Mouse (Mus musculus) intestine, postnatal 0 days (tissue): ENCODE data around the gene Rps6ka3. TPM values are rescaled to one million over a fixed set of nuclear protein-coding genes. Genes with fewer than 3 reads are reported as not detected.

Source experiments
- ATAC-seq: fragments of 200-750 bp; cut with Nextera tagmentation; 2 replicates; pipeline ENCODE4 v1.8.0; 2017; ENCODE audit warnings: mild to moderate bottlenecking, moderate TSS enrichment, moderate library complexity
- H3K27ac ChIP-seq: fragments of 300-500 bp; sonication (generic); 2 replicates; pipeline ENCODE4 v1.5.1; 2014; ENCODE audit warnings: mild to moderate bottlenecking, low read depth, low read length, moderate library complexity
- H3K27me3 ChIP-seq: fragments of 300-500 bp; sonication (generic); replicated peaks from 2 replicates; pipeline ENCODE4 v1.6.1; 2014; ENCODE audit warnings: low read length, mixed read lengths; ENCODE audit not compliant: control insufficient read depth, insufficient read depth
- H3K36me3 ChIP-seq: fragments of 300-500 bp; sonication (generic); 2 replicates; pipeline ENCODE4 v1.6.1; 2014; ENCODE audit warnings: mild to moderate bottlenecking, moderate library complexity; ENCODE audit not compliant: control insufficient read depth, insufficient read depth
- H3K4me1 ChIP-seq: fragments of 300-500 bp; sonication (generic); replicated peaks from 2 replicates; pipeline ENCODE4 v1.6.1; 2014; ENCODE audit warnings: antibody characterized with exemption, low read length, mixed read lengths; ENCODE audit not compliant: control insufficient read depth, insufficient read depth
- H3K4me2 ChIP-seq: fragments of 300-500 bp; sonication (generic); replicated peaks from 2 replicates; pipeline ENCODE4 v1.6.1; 2014; ENCODE audit warnings: low read depth, mild to moderate bottlenecking, moderate library complexity
- H3K4me3 ChIP-seq: fragments of 300-500 bp; sonication (generic); 2 replicates; pipeline ENCODE4 v1.5.1; 2014; ENCODE audit warnings: low read depth, low read length
- H3K9ac ChIP-seq: fragments of 300-500 bp; sonication (generic); 2 replicates; pipeline ENCODE4 v1.6.1; 2014; ENCODE audit warnings: mild to moderate bottlenecking, low read depth, low read length
- H3K9me3 ChIP-seq: fragments of 300-500 bp; sonication (generic); 2 replicates; pipeline ENCODE4 v1.6.1; 2016; ENCODE audit warnings: mixed run types; ENCODE audit not compliant: control insufficient read depth
- CTCF ChIP-seq: sonication (generic); IDR thresholded peaks from 2 replicates; pipeline ENCODE4 v1.5.1; 2016; ENCODE audit warnings: low read depth, mild to moderate bottlenecking, control low read depth, antibody characterized with exemption, moderate library complexity
- WGBS: fragments of 180-500 bp; shearing (Covaris S2); extraction: QIAGEN DNeasy Blood & Tissue Kit; methylation state at CpG from one replicate; pipeline ENCODE4 v1.1.7; 2014; 5-methylcytosine and 5-hydroxymethylcytosine counted together
- polyA plus RNA-seq: library from polyadenylated mRNA; unstranded; fragments of >200 nt; fragmentation: Nextera tagmentation; extraction: Ambion mirVana; gene quantifications from 2 replicates; pipeline ENCODE4 v1.2.1, GENCODE M21; 2015

Rps6ka3 gene
- polyA plus RNA-seq, 1 experiment from 2014 or later, result 4.9 TPM

GRCm38 (mm10) chrX:159387105-159387504 is 177.0 kb downstream of the Rps6ka3 start:
- Histone ChIP-seq H3K27me3 (no peaks in the 10 kb centered on the region), H3K4me2 (no peak overlapping the region), H3K4me3 (no peak overlapping the region), H3K36me3 (no peaks in the 10 kb centered on the region; the same call in none of the 2 replicates), H3K9ac (no peak overlapping the region), H3K4me1 (no peaks in the 10 kb centered on the region), H3K27ac (no peak overlapping the region), H3K9me3 (no peaks in the 10 kb centered on the region)
- WGBS, result 75% methylated on average over 9 of the region's 9 CpGs
- no peak for ATAC-seq
- TF ChIP-seq CTCF, result no peak

DNA sequence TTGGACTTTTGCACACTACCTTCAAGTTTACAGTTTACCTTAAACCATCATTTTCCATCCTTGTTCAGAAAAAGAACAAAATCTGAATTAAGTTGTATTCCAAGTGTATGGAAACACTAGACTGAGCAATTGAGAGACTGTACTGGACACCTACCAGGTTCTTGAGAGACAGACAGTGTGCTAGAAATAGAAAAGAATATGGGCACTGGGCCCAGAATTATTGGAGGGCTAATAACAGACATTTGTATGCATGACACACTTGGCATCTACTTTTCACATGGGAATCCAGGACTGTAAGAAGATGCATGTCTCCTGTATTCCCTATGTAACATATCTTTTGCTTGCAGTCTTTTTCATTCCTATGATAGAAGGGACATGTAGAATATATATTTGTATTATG is 178.8 kb downstream of the Rps6ka3 start:
- Histone ChIP-seq H3K27ac (no peak overlapping the region), H3K4me3 (no peak overlapping the region), H3K9ac (no peak overlapping the region), H3K4me1 (no peaks in the 10 kb centered on the region), H3K27me3 (no peaks in the 10 kb centered on the region), H3K9me3 (no peaks in the 10 kb centered on the region), H3K4me2 (no peak overlapping the region), H3K36me3 (no peaks in the 10 kb centered on the region)
- ATAC-seq, result no peak
- no peak for TF ChIP-seq CTCF

GRCm38 (mm10) chrX:159390347-159390962 is 180.3 kb downstream of the Rps6ka3 start:
- H3K4me3 ChIP-seq, result no peak overlapping the region
- H3K36me3 ChIP-seq, result no peaks in the 10 kb centered on the region
- H3K27ac ChIP-seq, result no peak overlapping the region
- 77% methylated on average over 6 of the region's 6 CpGs for WGBS
- no peaks in the 10 kb centered on the region for H3K4me1 ChIP-seq
- no peak overlapping the region for H3K4me2 ChIP-seq
- no peak for ATAC-seq
- H3K27me3 ChIP-seq, result no peaks in the 10 kb centered on the region
- H3K9me3 ChIP-seq, result no peaks in the 10 kb centered on the region
- H3K9ac ChIP-seq, result no peak overlapping the region
- TF ChIP-seq CTCF, result no peak

DNA sequence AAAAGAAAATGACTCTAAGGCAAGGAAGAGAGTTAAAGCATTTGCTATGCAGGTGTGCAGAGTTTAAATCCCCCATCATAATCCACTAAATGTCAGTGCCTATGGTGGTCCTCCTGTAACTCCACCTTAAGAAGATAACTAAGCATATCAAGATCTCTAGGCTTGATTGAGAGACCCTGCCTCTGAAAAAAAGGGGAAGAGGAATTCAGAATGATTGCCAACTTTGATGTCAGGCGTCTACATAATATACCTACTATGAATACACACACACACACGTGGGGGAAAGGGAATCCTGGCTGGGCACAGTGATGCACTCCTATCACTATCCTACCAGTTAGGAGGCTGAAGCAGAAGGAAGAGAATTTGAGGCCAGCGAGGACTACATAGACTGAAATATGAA is 181.1 kb downstream of the Rps6ka3 start:
- Histone ChIP-seq H3K27me3 (no peaks in the 10 kb centered on the region), H3K36me3 (no peaks in the 10 kb centered on the region), H3K4me3 (no peak overlapping the region), H3K9ac (no peak overlapping the region), H3K27ac (no peak overlapping the region), H3K4me1 (no peaks in the 10 kb centered on the region), H3K9me3 (no peaks in the 10 kb centered on the region), H3K4me2 (no peak overlapping the region)
- TF ChIP-seq CTCF, result no peak
- WGBS, result 73% methylated on average over 3 of the region's 3 CpGs
- ATAC-seq, result no peak

- H3K27ac ChIP-seq, result no peak overlapping the region
- H3K9me3 ChIP-seq, result no peaks in the 10 kb centered on the region
- no peaks in the 10 kb centered on the region for H3K4me1 ChIP-seq
- no peak overlapping the region for H3K4me2 ChIP-seq
- ATAC-seq, result no peak
- H3K4me3 ChIP-seq, result no peak overlapping the region
- 0 out of 2 replicates have a peak, but pooled peaks cover 3% of the 10 kb centered on the region for H3K27me3 ChIP-seq
- 25% methylated on average over 4 of the region's 4 CpGs for WGBS
- peak; percentile 65 for TF ChIP-seq CTCF
- no peaks in the 10 kb centered on the region for H3K36me3 ChIP-seq
- H3K9ac ChIP-seq, result no peak overlapping the region
Measured at GRCm38 (mm10) chrX:159409253-159409652, 199.1 kb downstream of the Rps6ka3 start.

DNA sequence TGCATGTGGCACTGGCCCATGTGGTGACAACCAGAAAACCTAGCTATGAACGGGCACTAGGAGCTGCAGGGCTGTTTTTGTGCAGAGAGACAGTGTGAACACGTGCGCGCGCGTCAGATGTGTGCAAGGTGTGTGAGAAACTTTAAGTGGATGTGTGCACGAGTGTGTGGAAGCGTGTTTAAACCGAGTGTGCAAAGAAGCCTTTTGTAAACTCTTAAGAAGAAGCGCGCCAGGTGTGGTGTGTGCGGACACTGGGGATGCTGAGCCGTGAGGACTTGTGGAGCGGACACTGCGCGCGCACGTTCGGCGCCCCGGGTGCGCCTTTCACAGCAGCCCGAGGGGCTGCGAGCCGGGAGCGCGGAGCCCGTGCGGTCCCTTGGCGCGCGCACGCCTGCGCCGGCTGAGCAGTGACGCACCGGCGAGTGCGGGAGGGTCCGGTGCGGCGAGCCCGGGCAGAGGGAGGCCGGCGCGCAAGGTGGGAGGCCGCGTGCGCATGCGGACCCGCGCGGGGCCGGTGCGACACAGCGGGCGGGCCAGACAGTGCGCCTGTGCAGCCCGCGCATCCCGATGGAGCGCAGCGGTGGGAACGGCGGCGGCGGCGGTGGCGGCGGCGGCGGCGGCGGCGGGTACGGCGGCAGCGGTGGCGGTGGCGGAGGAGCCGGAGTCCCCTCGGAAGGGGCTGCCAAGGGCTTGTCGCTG is 204.2 kb downstream of the Rps6ka3 start, which contains the start of gene Map7d2:
Gene Map7d2, plus strand, starts transcription at position 443 of the 699 bp plus-strand sequence.
- ATAC-seq, result no peak
- 16% methylated on average over 42 of the region's 83 CpGs for WGBS
- no peaks in the 10 kb centered on the region for H3K36me3 ChIP-seq
- no peak within 1 kb of the TSS for H3K27ac ChIP-seq
- peaks cover 19% of the 10 kb centered on the region; the same call in 1 of the 2 replicates for H3K27me3 ChIP-seq
- no peak within 1 kb of the TSS for H3K9ac ChIP-seq
- peak within 1 kb of the TSS; percentile 46 for H3K4me3 ChIP-seq
- H3K4me2 ChIP-seq, result peak within 1 kb of the TSS; percentile 84
- no peaks in the 10 kb centered on the region for H3K9me3 ChIP-seq
- TF ChIP-seq CTCF, result no peak
- H3K4me1 ChIP-seq, result no peaks in the 10 kb centered on the region; the same call in 1 of the 2 replicates
